Mouse (Mus musculus) ovary, postnatal 10 days (tissue): Measurements from ENCODE around the gene Gm38100.

Experiments
- DNase-seq: peaks from one replicate; pipeline ENCODE4 v3.0.0; 2022; ENCODE audit warnings: low spot score

Gm38100 gene

DNA sequence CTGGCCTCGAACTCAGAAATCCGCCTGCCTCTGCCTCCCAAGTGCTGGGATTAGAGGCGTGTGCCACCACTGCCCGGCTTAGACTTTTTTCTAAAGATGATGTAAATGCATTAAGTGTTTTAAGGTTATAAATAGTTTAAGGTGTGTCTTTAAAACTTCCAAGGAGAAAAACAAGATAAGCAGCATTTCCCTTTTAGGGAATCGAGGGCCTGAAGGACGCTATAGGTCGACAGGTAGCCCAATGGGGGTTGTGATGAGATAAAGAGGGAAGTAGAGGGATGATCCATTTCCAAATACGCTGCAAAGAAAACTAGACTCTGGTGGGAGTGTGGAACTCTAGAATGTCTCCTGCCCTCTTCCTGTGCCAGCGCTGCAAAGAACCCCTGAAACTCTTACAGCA, at the start of gene Gm38100:
Gm38100 (plus strand) TSS at position 301 of the 400 bp plus-strand sequence.
- DNase-seq = no peak

DNA sequence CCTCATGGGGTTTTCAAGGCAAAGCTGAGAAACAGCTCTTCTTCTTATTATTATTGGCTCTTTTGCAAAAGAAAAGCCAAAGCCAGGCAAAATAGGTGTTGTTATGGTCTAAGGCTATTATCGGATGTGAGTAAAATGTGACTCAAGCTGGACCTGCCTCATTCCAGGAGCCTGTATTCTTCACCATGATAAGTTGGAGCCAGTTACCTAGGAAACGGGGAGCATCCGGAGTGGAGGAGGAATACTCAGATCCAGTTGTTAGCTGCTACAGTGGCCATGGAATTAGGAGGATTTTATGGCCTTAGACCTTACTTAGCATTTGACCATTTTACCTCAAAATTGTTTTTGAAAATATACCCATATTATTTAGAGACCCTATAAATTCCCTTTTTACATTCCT, 49.4 kb upstream of the Gm38100 start:
- no peak for DNase-seq

DNA sequence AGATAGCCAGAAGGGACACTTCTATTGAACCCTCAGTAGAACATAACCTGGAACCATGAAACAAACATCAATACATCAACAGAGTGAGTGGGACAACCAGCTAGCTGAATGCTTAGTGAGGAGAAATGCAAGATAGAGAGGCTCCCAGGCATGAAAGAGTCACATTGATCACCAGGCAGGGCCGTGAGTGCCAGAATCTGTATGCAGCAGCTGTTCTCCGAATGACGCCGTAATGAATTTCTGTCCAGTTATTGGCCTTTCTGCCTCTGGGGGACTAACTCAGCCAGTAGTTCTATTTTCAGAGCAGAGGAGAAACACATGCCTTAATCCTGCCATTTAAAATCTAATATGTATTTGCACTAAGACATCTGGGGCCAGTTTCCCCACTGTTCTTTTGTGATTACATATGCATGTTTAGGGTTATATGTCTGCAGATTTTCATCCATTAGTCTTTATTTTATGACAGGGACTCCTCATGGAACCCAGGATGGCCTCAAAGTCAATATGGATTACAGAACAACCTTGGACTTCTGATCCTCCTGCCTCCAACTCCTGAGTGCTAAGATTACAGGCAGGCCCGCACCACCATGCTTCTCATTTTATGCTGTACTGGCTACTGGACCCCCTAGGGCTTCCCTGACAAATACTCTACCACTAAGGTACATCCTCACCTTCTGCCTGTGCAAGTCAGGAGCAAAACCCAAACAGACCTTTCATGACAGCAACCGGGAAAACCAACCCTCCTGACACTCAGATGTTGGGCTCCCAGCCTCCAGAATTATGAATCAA, 47.9 kb upstream of the Gm38100 start:
- no peak for DNase-seq

DNA sequence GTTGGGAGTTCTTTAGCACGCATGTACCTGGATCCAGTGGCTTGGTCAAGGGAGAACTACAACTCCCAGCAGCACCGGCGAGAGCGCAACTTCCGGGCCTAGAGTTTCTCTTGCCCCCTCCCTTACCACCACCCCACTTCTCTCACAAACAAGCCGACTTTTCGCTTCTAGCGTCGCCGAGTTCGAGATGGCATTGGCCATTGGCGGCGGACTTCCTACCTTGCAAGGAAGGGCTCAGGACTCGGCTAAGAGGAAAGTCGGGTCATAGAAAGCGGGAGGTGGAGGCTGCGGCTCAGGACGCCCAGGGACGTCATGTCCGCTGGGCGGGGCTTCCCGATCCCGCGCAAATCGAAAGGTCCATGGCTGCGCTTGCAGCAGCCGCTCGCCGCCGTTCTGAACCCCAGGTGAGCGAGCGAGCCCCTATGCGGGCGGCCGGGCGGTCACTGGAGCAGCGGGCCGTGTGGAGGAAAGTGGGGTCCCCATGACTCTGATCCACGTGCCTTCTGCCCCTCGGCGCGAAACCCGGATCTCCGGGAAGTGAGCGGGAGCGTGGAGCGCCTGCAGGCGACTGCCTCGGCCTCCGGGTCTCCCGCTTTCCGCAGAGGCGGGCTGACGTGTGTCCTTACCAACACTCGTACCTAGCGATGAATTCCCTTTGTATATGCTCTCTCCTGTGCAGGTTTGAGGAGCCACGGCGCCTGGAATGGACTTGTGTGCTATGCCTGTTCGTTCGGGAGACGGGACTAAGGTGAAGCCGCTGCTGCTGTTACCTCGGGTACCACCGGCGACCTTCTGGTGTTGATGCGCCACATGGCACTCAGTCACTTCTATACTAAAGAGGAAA, 39.5 kb upstream of the Gm38100 start, which contains the start of gene Exo1:
Exo1 (plus strand) TSS at position 129 of the 844 bp plus-strand sequence.
- DNase-seq = peak; percentile 83

DNA sequence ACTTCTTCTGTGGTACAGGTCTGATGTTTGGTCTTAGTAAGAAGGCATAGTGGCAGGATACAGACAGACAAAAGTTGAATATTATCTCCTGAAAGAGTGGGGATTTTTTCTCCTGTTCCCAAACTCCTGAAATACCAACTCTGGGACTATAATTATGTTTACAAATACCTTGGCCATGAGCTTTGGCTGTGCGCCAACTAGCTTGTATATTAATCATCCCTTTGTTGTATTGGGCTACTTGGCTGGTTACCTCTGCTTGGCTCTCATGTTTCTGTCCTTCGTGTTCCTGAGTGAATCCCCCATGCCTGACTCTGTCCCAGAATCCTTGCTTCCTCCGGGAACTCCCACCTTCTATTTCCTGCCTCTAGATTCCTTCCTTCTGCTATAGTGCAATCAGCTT, 36.7 kb upstream of the Gm38100 start:
- no peak for DNase-seq

DNA sequence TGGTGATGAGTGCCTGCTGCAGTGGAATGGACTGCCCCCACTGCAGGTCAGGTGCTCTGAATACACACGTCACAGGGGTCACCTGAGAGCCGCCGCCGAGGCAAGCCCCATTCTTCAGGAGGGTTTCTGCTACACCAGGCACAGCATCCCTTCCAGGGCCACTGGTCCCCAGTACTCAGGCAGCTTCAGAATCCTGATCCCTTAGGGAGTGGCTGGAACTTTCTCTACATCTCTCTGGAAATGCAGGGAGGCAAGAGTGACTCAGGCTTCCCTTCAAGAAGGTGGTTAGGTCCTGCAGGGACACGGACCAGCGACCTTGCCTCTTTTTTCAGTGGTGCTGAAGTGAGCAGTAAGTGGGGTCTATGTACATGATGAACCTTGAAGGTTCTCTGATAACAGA, 26.9 kb upstream of the Gm38100 start:
- DNase-seq = no peak

DNA sequence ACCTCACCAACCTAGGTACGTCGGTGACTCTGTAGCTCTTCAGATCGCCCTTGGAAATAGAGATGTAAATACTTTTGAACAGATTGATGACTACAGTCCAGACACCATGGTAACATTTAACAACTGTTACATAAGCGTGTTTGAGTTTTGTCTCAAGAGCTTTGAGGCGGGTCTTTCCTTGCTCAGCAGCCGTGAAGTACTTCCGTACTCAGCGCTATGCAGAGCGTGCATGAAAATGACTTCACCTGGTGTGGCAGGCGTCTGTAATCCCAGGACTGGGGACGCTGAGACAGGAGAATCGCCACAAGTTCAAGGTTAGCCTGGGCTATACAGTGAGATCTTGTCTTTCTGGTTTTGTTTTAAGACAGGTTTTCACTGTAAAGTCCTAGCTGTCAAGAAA, 26.4 kb upstream of the Gm38100 start:
- no peak for DNase-seq

DNA sequence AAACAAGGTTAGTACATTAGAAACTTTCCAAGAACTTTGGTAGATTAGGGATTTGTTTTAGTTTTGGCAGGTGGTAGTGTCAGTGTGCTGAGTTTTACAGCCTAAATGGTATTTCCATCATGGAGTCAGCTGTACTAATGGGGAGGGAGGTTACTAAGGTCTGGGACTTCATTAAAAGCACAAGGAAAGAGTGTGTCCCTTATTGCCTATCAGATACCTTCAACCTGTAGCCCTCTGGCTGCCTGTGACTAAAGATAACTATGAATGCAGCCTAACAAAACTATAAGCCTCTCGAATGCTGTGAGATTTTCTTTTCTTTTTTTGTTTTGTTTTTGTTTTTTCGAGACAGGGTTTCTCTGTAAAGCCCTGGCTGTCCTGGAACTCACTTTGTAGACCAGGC, 8.9 kb upstream of the Gm38100 start:
- no peak for DNase-seq

DNA sequence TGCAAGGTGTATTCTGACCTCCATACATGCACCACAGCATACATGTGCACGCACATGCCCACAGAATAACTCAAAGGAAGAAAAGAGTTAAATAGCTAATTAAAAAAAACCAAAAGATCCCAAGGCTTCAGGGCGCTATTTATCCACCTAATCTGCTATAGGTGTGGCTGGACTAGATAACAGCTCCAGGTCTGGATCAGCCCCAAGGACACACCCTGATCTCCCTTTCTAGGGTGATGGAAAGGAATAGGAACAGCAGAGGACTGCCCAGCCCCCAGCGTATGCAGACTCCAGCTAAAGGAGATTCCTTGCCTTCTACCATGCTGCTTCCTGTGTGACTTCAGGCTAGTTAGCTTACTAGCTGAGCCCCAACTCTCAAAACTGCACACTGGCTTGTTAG, 8.1 kb upstream of the Gm38100 start:
- DNase-seq = no peak

DNA sequence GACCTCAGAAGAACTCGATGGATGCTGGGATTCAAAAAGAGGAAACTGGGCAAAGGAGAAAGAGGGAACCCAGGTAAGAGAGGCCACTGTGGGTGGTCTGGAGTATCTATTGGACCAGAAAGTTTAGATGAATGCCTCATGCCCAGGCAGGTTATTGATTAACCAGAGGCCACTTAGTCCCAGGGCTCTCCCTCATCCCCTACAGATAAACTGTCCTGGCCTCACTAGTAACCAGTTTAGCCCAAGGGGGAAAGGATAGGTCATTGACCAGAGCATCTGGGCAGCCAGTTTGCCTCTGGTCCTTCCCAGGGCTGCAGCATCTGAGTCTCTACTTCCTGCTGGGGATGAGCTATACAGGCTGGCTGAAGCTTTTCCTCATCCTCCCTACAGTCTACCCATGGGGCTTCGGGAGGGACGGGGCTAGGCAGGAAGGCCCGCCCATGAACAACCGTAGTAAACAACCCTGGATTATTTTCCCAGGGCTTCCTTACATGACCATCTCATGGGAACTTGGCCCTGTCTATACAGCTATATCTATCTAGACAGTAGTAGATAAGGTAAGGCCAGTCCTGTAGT, 6.3 kb upstream of the Gm38100 start:
- DNase-seq = no peak

DNA sequence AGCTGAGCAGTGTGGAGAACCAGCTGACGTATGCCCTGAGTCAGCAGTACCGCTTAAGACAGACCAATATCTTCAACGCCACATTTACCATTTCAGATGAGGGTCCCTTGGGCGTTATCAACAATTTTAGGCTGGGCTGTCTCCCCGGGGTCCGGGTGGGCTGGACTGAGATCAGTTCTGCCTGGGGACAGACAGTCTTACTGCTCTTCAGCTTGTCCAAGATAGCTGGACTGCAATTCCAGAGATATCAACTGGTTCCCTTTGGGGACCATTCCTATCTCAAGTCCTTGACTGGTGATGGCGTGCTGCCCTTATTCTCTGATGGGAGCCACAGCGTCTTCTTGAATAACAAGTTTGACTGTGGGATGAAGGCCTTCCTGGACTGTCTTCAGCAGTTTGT, 962 bp downstream of the Gm38100 start:
- no peak for DNase-seq

DNA sequence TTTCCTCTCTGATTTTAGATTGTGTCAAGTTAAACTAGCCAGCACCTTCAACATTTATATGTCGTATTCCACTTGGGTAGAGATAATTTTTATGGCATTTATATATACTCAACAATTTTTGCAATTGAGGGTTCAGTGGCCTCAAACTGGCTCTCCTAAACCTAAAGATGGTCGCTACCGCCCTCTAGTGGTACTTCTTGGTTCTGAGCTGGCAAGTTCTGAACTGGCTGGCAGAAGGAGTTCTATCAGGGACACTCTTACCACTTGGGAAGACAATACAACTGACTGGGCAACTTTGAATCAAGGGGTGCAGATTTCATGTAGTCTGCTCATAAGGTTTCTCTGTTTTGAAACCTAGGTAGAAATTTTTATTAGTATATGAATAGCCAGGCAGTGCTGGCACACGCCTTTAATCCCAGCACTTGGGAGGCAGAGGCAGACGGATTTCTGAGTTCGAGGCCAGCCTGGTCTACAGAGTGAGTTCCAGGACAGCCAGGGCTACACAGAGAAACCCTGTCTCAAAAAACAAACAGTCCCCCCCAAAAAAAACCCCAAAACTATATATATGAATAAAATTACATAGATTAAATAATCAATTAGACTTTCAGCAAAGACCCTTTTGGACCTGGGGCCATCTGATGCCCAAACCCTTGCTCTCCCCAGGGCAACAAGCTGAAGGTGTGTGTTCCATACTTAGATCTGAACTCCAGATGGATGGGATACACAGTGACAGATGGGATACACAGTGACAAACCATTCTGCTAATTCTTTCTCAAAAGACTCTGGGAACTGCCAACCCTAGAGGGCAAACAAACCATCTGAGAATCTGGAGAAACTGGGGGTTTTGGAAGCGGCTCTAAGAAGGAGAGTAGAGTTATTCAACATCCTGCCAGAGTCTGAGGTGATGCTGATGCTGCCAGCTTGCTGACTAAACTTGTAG, 4.0 kb downstream of the Gm38100 start:
- peak; percentile 59 for DNase-seq

DNA sequence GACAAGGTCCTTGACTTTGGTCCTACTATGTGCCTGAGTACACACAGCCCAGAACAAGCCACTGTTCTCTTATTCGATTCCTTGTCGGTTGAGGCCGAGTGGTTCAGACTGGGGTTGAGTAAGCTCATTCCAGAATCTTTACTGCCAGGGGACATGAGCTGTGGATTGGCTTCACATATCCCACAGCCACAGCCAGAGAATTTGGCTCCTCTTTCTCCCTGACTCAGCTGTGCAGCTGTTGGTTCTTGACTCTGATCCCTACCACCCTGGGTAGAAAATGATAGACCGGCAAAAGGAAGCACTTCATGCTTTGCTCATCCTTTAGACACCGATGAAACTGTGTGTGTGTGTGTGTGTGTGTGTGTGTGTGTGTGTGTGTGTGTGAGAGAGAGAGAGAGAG, 11.3 kb downstream of the Gm38100 start:
- DNase-seq = no peak

DNA sequence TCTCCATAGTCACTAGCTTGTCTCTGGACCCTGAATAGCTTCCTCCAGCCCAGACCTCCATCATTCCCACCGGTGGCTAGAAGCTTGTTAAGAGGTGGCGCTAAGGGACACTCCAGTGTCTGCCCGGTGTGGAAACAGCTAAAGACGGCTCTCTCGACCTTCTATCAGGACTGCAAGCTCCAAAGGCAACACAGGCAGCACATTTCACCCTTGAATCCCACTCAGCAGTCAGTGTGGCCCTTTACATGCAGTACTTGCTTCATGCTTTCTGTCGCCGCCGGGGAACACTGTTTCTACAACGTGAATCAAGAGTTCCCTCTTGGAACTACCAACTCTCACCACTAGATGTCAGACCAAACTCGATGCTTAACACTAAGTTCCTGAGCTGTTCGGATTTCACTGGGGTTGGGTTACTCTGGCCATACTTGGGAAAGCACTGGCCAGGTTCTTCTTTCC, 16.2 kb downstream of the Gm38100 start:
- peak; percentile 12 for DNase-seq

DNA sequence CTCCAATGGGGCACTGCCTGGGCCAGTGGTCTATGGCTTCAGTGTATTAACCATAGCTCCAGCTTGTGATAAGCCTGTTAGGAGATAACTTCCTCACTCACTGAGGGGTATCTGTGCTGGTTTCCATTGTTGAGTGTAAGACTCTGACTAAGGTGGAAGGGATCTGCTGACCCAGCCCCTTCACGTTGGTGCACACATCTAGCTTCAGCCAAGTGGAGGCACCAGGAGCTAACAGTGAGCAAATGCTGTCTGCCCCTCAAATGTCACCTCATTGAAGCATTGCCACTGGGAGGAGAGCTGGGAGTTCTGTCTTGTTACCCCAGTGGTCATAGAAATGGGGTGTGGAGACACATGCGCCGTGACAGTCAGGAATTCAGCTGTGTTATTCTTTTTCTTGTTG, 18.6 kb downstream of the Gm38100 start:
- DNase-seq = no peak

DNA sequence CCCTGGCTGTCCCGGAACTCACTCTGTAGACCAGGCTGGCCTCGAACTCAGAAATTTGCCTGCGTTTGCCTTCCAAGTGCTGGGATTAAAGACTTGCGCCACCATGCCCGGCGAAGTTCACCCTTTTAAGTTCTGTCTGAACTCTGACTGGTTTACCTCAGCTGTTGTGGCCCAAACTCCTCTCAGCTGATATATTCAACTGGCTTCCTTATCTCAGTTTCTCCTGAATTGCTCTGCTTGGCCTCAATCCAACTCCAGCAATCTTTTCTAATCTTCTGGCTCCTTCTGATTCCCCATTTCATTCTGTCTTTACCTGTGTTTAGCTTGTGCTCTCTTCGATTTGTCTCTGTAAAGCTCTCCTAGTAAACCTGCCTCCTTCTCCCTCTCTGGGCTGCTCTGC, 23.0 kb downstream of the Gm38100 start:
- no peak for DNase-seq

DNA sequence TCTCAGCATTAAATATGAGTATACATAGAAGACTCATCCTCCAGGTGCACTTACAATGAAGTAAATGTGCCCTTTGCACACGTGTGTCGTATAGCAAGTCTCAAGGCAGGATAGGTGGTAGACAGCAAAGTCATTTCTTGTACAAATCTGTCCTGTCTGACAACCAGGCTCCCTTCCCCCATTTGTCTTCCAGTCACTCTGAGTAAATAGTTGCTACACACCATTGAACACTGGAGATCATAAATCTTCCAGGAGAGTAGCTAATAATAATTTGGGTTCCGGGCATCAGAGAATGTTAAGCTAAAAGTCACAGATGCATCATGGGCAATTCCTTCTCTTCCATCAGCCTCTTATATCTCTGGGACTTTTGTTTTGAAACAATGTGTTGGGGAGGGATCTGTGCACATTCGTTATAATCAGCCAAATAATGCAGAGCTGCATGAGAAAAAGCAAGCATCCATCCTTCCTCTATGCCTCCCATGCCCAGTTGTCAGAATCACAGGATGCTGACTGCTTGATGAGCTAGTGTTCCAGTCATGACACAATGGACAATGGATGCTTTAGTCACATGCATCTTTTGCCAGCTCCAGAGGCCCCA, 26.7 kb downstream of the Gm38100 start:
- no peak for DNase-seq

DNA sequence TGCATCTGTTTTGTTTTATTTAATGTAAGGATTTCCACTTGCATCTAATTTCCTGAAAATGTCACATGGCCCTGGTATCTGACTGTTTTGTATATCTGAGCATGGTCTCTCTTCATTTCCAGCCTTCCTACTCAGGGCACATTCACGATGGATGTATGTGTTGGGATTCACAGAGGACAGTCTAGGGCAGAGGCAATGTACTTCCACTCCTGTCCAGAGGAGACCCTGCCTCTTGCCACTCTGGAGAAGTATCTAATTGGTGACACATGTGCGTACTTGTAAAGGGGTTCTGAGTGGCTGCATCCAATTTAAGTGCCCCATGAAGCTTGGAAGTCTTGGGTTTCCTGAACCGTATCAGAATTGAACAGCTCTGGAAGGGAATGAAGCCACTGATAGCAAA, 30.3 kb downstream of the Gm38100 start:
- no peak for DNase-seq

DNA sequence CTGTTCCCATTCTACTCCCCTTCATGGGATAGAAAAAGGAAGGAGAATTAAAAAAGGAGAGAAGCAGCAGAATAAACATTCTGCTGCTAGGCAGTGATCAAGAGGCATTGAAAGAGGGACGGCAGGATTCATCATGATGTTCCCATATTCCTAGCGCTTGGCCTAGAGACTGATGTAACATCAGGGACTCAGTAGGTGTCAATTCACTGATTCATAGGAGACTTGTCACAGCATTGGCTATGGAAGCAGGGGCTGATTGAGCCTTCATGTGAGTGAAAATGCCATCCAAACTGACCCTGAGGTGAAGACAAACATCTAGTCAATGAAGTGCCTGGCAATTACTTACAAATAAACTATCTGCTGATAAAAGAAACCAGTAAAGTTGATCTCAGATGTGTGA, 30.7 kb downstream of the Gm38100 start:
- DNase-seq = no peak

DNA sequence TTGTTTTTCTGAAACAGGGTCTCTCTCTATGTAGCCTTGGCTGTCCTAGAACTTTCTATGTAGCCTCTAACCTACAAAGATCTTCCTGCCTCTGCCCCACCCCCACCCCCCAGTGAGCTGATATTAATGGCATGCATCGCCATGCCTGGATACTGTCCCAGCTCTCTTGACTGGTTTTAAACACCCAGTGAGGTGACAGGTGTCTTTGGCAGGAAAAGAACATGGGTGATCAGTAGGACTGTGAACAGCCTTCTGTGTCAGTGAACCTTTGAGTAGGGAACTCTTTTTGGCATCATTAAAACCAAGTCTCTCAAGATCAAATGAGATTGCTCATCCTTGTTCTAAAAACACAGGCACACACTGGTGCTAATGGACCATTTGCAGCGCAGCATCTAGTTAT, 41.7 kb downstream of the Gm38100 start:
- no peak for DNase-seq

DNA sequence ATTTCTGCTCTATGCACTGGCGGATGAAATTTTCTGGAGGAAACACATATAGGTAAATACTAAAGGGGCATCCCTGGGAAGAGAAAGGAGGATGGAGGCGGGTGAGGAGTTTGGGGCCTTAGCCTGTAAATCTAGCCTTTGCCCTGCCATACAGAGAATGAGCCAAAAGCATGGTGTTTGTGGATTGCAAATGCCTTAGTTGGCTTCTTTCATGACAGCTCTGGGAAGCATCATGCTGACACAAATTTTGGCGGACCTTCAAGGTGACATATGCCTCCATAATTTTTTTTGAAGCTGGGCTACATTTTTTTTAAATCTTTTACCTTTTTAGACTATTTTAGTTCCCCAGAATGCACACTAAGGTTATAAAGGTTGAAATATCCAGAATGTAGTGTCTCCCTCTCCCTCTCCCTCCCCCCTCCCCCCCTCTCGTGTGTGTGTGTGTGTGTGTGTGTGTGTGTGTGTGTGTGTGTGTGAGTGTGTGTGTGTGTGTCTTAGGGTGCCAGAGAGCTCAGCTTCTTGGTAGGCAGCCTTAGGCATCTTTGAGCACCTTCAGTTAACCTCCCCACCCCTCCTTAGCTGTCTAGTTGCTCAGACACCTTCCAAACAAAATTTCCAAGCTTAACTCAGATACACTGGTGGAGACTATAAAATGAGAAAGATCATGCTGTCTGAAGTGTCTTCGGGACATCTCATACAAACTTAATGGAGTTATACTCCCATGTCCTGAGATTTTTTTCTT, 47.0 kb downstream of the Gm38100 start:
- no peak for DNase-seq
